Mouse (Mus musculus) hindbrain, postnatal 0 days (tissue): ENCODE measurements at regions not wholly inside any gene's neighbourhood (a gene's known extent, or its start where the extent isn't known, plus 50 kb on each side); places are given as distances from the start of the nearest gene placed in this dataset.
"Not testable (repeated sequence)": the region's sequence is repeated elsewhere in the genome, so short reads cannot be mapped to it uniquely, and the experiment has no call there.

Source experiments
- ATAC-seq: fragments of 200-750 bp; cut with Nextera tagmentation; 2 replicates; pipeline ENCODE4 v1.8.0; 2017; ENCODE audit warnings: mild to moderate bottlenecking, moderate TSS enrichment, moderate library complexity
- DNase-seq: peaks from one replicate; pipeline ENCODE4 v3.0.0-alpha.2; 2015; ENCODE audit warnings: low spot score
- H3K27ac ChIP-seq: fragments of 300-500 bp; sonication (generic); 2 replicates; pipeline ENCODE4 v1.5.1; 2014; ENCODE audit warnings: mild to moderate bottlenecking
- H3K27me3 ChIP-seq: fragments of 300-500 bp; sonication (generic); 2 replicates; pipeline ENCODE4 v1.6.1; 2014; ENCODE audit warnings: low read length, mixed read lengths; ENCODE audit not compliant: insufficient read depth
- H3K36me3 ChIP-seq: fragments of 300-500 bp; sonication (generic); 2 replicates; pipeline ENCODE4 v1.6.1; 2014; ENCODE audit warnings: low read length, mixed read lengths; ENCODE audit not compliant: insufficient read depth
- H3K4me1 ChIP-seq: fragments of 300-500 bp; sonication (generic); 2 replicates; pipeline ENCODE4 v1.6.1; 2014; ENCODE audit warnings: antibody characterized with exemption, low read length, mixed read lengths; ENCODE audit not compliant: insufficient read depth
- H3K4me2 ChIP-seq: fragments of 300-500 bp; sonication (generic); 2 replicates; pipeline ENCODE4 v1.6.1; 2014; ENCODE audit warnings: low read depth, mild to moderate bottlenecking, low read length, moderate library complexity, mixed read lengths
- H3K4me3 ChIP-seq: fragments of 300-500 bp; sonication (generic); 2 replicates; pipeline ENCODE4 v1.5.1; 2014; ENCODE audit warnings: low read length
- H3K9ac ChIP-seq: fragments of 300-500 bp; sonication (generic); replicated peaks from 2 replicates; pipeline ENCODE4 v1.6.1; 2014; ENCODE audit warnings: mild to moderate bottlenecking, low read length, moderate library complexity, mixed read lengths
- H3K9me3 ChIP-seq: fragments of 300-500 bp; sonication (generic); 2 replicates; pipeline ENCODE4 v1.6.1; 2016; ENCODE audit warnings: low read length, mixed read lengths
- CTCF ChIP-seq: IDR thresholded peaks from 2 replicates; pipeline ENCODE4 v1.5.1; 2016; ENCODE audit warnings: antibody characterized with exemption, control low read depth, low read depth
- WGBS: fragments of 180-500 bp; shearing (Covaris S2); extraction: QIAGEN DNeasy Blood & Tissue Kit; methylation state at CpG from one replicate; pipeline ENCODE4 v1.1.7; 2014; 5-methylcytosine and 5-hydroxymethylcytosine counted together

- no peaks in the 10 kb centered on the region for H3K4me1 ChIP-seq
- H3K4me2 ChIP-seq = no peak overlapping the region
- no peaks in the 10 kb centered on the region for H3K36me3 ChIP-seq
- no peaks in the 10 kb centered on the region for H3K27me3 ChIP-seq
- no peak overlapping the region for H3K9ac ChIP-seq
- ATAC-seq (no peak), DNase-seq (no peak)
- no peak for TF ChIP-seq CTCF
- H3K4me3 ChIP-seq = no peak overlapping the region
- H3K27ac ChIP-seq = no peak overlapping the region
- no peaks in the 10 kb centered on the region for H3K9me3 ChIP-seq
- WGBS = 47% methylated on average over 1 of the region's 1 CpGs
These were observed 120.4 kb upstream of the Pcsk1 start for GRCm38 (mm10) chr13:74969244-74969643.

- Histone ChIP-seq H3K4me1 (no peaks in the 10 kb centered on the region), H3K9me3 (no peaks in the 10 kb centered on the region), H3K9ac (no peak overlapping the region), H3K27me3 (no peaks in the 10 kb centered on the region), H3K4me3 (no peak overlapping the region), H3K27ac (no peak overlapping the region), H3K4me2 (no peak overlapping the region), H3K36me3 (no peaks in the 10 kb centered on the region)
- DNase-seq (peak; percentile 50), ATAC-seq (0 out of 2 replicates have a peak, but pooled peaks have one; percentile 10)
- whole genome bisulfite sequencing = 41% methylated on average over 1 of the region's 1 CpGs
- TF ChIP-seq CTCF = no peak
These were observed 133.8 kb upstream of the Pcsk1 start for GRCm38 (mm10) chr13:74955876-74956275.

GRCm38 (mm10) chr13:74913655-74914054 is 105.0 kb upstream of the Cast start:
- not testable (repeated sequence) for H3K9me3 ChIP-seq, H3K36me3 ChIP-seq, H3K4me1 ChIP-seq, DNase-seq, H3K27me3 ChIP-seq, ATAC-seq, H3K4me3 ChIP-seq, H3K9ac ChIP-seq, H3K4me2 ChIP-seq, H3K27ac ChIP-seq
- 53% methylated on average over 2 of the region's 2 CpGs for WGBS

- no peak for TF ChIP-seq CTCF
- 72% methylated on average over 1 of the region's 1 CpGs for WGBS
- Histone ChIP-seq H3K4me1 (no peaks in the 10 kb centered on the region), H3K27ac (0 out of 2 replicates have a peak overlapping the region, but pooled peaks have one; percentile 0), H3K9me3 (no peaks in the 10 kb centered on the region), H3K4me3 (no peak overlapping the region), H3K4me2 (no peak overlapping the region), H3K9ac (no peak overlapping the region), H3K36me3 (no peaks in the 10 kb centered on the region), H3K27me3 (no peaks in the 10 kb centered on the region)
- ATAC-seq (peak; percentile 89), DNase-seq (peak; percentile 71)
These were observed 94.8 kb upstream of the Cast start for GRCm38 (mm10) chr13:74903213-74904055.

GRCm38 (mm10) chr13:74889859-74890469 is 81.4 kb upstream of the Cast start:
- no peak for DNase-seq
- Histone ChIP-seq H3K36me3 (no peaks in the 10 kb centered on the region), H3K9ac (no peak overlapping the region), H3K27me3 (no peaks in the 10 kb centered on the region), H3K4me2 (no peak overlapping the region), H3K4me3 (no peak overlapping the region), H3K4me1 (no peaks in the 10 kb centered on the region), H3K9me3 (no peaks in the 10 kb centered on the region), H3K27ac (no peak overlapping the region)
- TF ChIP-seq CTCF = no peak
- ATAC-seq = no peak
- WGBS = 85% methylated on average over 8 of the region's 8 CpGs

GRCm38 (mm10) chr13:74867720-74868119 is 59.1 kb upstream of the Cast start:
- no peak for DNase-seq
- Histone ChIP-seq H3K36me3 (no peaks in the 10 kb centered on the region), H3K27ac (no peak overlapping the region), H3K4me3 (no peak overlapping the region), H3K4me1 (no peaks in the 10 kb centered on the region), H3K27me3 (no peaks in the 10 kb centered on the region), H3K9me3 (no peaks in the 10 kb centered on the region), H3K9ac (no peak overlapping the region), H3K4me2 (no peak overlapping the region)
- no peak for ATAC-seq
- TF ChIP-seq CTCF = no peak
- WGBS = 90% methylated on average over 1 of the region's 1 CpGs

- Histone ChIP-seq H3K27me3 (no peaks in the 10 kb centered on the region), H3K9ac (no peak overlapping the region), H3K27ac (no peak overlapping the region), H3K4me2 (no peak overlapping the region), H3K4me3 (no peak overlapping the region), H3K4me1 (no peaks in the 10 kb centered on the region), H3K9me3 (no peaks in the 10 kb centered on the region), H3K36me3 (no peaks in the 10 kb centered on the region)
- 73% methylated on average over 9 of the region's 9 CpGs for WGBS
- no peak for TF ChIP-seq CTCF
- ATAC-seq (no peak), DNase-seq (no peak)
These were observed 55.4 kb upstream of the Cast start for GRCm38 (mm10) chr13:74864000-74864399.
